Mouse (Mus musculus): ENCODE data around the gene Ranbp1.

Gene Ranbp1

DNA sequence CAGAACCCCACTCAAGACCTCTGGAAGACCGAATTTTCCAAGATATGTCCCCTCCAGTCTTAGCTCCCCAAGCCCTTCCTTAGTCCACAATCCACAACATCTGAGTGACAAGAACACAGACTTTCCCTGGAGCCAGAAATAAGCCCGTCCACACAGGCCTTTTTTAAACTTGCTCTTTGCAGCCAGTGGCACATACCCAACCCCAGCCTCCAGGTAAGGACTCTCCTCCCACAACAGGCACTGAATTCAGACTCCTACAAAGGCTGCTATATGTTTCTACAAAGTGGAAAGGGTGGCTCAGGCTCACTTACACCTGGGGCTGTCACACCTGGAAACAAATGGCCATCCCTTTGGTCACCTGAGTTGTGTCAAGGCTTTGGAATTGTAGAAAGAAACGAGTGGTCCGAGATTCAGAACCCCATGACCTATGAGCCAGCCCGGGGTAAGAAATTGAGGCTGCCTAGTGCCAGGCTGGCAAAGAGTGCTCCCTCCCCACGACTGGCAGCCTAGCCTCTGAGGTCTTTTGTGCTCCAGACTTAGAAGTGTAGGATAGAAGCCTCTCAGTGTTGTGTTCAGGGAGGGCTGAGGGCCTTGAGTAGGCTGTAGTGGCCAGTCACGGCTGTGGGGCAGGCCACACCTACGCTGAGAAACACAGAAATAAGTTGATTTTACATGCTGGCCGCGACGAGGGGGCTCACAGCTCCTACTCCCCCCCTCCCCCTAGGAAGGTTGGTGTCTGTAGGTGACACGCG is 14.4 kb downstream of the Ranbp1 start:
- DNase-seq: no peak

- DNase-seq: no peak
Measured at GRCm38 (mm10) chr16:18233451-18233850, 15.1 kb downstream of the Ranbp1 start.

DNA sequence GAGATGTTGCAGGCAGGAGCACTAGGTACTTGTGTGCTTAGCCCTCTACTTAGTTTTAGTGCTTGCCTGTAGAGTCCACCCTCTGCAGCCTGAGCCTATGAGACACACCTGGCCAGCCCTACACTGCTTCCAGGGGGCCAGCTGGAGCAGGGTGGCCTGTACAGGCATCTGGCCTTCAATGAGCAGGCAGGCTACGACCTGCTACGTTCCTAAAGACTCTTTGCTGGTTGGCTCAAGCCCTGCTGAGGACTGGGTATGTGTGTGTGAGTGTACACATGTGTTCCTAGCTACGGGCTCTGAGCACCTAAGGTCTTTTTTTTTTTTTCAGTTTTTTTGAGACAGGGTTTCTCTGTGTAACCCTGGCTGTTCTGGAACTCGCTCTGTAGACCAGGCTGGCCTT is 17.1 kb downstream of the Ranbp1 start:
- DNase-seq: no peak

DNA sequence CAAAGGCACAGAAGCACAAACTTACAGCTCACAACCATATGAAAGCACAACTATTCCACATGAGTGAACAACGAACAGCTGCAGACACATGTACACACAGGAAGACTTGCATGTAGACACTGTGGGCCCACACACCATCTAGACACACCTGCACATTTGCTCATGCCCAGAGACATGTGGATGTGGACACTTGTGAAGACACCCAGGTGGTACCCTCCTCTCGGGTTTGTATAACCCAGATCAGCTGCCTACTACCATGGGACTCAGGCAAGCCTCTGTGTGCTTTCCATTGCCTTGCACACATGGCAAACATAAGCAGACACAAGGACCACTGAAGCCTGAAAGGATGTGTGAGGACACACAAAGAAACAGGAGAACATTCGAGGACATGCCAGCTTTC is 17.5 kb downstream of the Ranbp1 start:
- no peak for DNase-seq

- DNase-seq: no peak
Measured at GRCm38 (mm10) chr16:18230617-18231016, 17.9 kb downstream of the Ranbp1 start.

GRCm38 (mm10) chr16:18229622-18230021 is 18.9 kb downstream of the Ranbp1 start:
- no peak for DNase-seq

GRCm38 (mm10) chr16:18228856-18229255 is 19.7 kb downstream of the Ranbp1 start:
- no peak for DNase-seq

- DNase-seq: no peak
Measured at GRCm38 (mm10) chr16:18227897-18228422, 20.6 kb downstream of the Ranbp1 start.

DNA sequence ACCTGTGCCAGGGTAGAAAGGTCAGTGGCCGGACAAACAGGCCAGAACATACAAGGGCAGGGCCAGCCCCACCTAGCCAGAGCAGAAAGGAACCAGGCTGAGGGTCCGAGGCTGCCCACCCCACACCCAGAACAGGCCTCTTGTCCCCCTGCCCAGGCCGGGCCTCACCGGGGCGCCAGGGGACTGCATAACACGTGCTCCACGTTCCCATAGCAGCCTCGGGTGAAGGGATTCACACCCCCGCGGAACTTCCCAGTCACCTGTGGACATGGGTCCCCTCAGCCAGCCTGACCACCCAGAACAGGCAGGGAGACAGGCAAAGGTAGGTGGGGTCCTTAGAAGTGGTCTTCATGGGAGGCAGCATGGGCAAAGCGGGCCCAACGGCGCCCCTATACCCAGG is 21.3 kb downstream of the Ranbp1 start:
- no peak for DNase-seq

DNA sequence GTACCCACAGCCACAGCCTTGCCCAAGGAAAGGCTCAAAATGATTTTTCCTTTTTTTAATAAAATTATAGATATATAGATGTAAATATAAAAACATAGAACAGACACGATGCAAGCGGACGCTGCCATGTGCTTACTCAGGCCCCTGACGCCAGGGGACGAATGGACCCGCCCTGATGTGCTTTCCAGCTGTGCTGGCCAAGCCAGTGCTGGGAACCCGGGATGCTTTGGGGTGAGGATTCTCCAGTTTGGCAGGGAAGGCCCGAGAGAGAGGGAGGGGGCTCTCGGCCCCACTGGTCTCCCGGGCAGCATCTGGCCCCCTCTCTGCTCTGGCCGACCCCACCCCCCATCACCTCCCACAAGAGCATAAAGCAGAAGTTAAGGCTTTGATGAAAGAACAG is 26.3 kb downstream of the Ranbp1 start:
- no peak for DNase-seq

DNA sequence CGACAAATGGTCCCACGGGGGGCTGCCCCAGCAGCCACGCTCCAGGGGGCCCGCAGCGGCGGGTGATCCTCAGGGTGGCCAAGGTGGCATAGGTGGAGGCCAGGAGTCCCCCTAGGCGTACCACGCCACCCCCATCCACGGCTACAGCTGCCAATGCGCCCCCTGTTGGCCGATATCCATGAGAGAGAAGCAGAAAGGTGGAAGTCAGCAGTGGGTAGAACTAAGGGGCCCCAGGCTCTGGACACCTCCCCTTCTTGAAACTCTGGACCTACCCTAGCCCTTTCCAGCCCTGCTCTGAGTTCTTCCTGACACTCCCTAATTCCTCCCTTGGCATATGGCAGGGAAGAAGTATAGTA is 27.0 kb downstream of the Ranbp1 start:
- no peak for DNase-seq

- DNase-seq: no peak
Measured at GRCm38 (mm10) chr16:18220856-18221542, 27.5 kb downstream of the Ranbp1 start.

DNA sequence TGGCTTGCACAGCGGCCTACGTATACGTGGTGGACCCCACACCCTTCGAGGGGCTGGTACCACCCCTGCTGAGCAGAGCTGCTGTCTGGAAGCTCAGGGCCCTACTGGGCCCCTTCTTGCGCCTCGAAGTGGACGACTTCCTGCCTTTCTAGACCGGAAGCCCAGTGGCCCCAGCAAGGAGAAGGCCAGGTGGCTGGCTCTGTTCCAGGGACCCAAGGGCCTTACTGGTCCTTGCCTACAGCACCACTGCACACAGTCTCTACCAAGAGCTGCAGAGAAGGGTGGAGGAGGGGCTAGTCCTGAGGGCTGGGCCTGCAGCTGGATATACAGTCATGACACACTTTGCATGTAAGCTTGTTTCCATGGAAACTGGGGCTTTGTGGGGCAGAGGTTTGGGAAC is 28.5 kb downstream of the Ranbp1 start:
- DNase-seq: peak; percentile 28

GRCm38 (mm10) chr16:18218580-18218996 is 29.9 kb downstream of the Ranbp1 start:
- DNase-seq: no peak

DNA sequence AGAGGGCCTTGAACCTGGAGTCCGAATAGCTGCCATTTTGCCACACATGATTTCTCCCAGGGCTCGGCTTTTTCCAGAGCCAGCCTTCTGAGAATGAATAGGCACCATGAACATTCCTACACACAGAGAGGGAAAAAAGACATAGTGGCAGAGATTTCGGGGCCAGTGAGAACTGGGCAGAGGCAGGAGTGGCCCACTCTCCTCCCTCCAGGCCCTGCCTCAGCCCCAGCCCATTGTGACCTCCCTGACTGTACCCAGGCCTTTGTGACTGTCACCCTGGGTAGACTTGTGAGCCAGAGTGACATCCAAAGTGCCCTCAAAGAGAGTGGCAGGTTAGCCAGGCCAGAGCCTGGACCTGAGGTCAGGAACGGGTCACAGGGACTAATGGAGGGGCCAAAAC is 31.0 kb downstream of the Ranbp1 start, which contains the start of gene Ccdc188:
Gene Ccdc188, plus strand, starts transcription at position 301 of the 400 bp plus-strand sequence.
- DNase-seq: no peak

DNA sequence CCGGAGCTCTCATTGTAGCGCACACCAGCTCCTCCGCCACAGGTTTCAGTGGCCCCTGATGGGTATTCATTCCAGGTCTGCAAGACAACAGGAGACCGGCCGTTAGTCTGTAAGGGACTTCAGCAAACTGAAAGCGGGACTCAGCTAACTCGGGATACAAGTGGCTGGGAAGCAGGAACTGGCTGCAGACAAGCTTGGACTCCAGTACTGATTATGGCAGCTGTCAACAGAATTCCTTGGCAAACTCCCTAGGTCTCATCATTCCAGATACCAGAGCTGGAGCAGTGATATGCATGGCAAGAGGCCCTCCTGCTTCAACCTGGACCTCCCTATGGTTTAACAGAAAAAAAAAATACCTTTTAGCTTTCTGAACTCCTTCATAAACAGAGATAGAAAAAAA is 33.7 kb downstream of the Ranbp1 start:
- DNase-seq: no peak

GRCm38 (mm10) chr16:18213689-18214088 is 34.8 kb downstream of the Ranbp1 start:
- no peak for DNase-seq

- DNase-seq: peak; percentile 90
Measured at GRCm38 (mm10) chr16:18211417-18212171, 36.9 kb downstream of the Ranbp1 start.

GRCm38 (mm10) chr16:18210701-18211416 is 37.7 kb downstream of the Ranbp1 start:
- peak; percentile 69 for DNase-seq

DNA sequence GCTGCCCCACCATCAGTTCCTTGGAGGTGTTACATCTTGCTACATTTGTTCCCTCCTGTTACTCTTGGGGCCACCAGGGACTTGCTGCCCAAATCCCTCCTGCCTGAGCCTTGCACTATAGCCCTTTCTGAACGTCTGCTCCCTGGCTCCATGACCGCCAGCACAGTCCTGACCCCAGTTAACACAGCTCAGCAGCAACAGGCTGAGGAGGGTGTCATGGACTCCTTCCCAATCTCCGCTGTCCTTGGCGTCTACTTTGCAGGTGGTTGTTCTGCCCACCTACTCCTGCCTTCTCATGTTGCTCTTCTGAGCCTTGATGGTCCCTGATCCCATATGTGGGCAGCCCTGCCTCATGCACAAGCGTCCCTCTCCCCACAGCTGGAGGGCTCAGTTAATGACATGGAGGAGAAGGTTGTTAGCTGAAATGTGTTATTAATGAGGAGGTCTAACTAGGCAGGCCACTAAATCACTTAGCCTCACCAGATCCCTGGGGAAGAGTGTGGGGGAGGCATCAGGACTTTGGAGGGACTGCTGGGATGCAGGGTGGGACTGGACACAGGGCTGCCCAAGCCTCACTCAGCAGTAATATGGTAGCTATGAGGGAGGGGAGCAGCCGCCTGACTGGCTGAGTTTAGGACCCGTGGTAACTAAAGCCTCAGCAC is 45.0 kb downstream of the Ranbp1 start:
- DNase-seq: no peak

GRCm38 (mm10) chr16:18202061-18202460 is 46.5 kb downstream of the Ranbp1 start:
- no peak for DNase-seq

- no peak for DNase-seq
Measured at GRCm38 (mm10) chr16:18201620-18202019, 46.9 kb downstream of the Ranbp1 start.

All from kidney, postnatal 14 days (tissue).